Mouse (Mus musculus) kidney, adult 2 months (tissue): Measurements from ENCODE around the gene Akap6. TPM values are rescaled to one million over a fixed set of nuclear protein-coding genes. Genes with fewer than 3 reads are reported as not detected.
A peak's percentile ranks its signal among the peaks of the same experiment; 100 is the strongest.

Experiments used
- DNase-seq: peaks from one replicate; pipeline ENCODE4 v3.0.0; 2021
- H3K27ac ChIP-seq: fragments of 200-500 bp; 2 replicates; pipeline ENCODE4 v1.5.1; 2012; ENCODE audit warnings: low read depth, low read length, control low read depth, inconsistent platforms; ENCODE audit not compliant: insufficient read depth
- H3K27me3 ChIP-seq: fragments of 200-500 bp; replicated peaks from 2 replicates; pipeline ENCODE4 v1.6.1; 2012; ENCODE audit warnings: mild to moderate bottlenecking, moderate library complexity, low read length, inconsistent platforms; ENCODE audit not compliant: control insufficient read depth, insufficient read depth
- H3K36me3 ChIP-seq: fragments of 200-500 bp; 2 replicates; pipeline ENCODE4 v1.6.1; 2012; ENCODE audit warnings: mild to moderate bottlenecking, moderate library complexity, low read length, inconsistent platforms; ENCODE audit not compliant: control insufficient read depth, insufficient read depth
- H3K4me1 ChIP-seq: fragments of 200-500 bp; 2 replicates; pipeline ENCODE4 v1.6.1; 2011; ENCODE audit warnings: low read length; ENCODE audit not compliant: control insufficient read depth, insufficient read depth
- H3K4me3 ChIP-seq: fragments of 200-500 bp; 2 replicates; pipeline ENCODE4 v1.5.1; 2011; ENCODE audit warnings: mild to moderate bottlenecking, low read depth, low read length, control low read depth; ENCODE audit not compliant: insufficient read depth
- CTCF ChIP-seq: fragments of 200-500 bp; conservative IDR thresholded peaks from 2 replicates; pipeline ENCODE4 v1.5.1; 2011; ENCODE audit warnings: low read depth, mild to moderate bottlenecking, control low read depth, low read length, moderate library complexity, mixed read lengths; ENCODE audit not compliant: insufficient read depth, insufficient read length
- POLR2A ChIP-seq: fragments of 200-500 bp; IDR thresholded peaks from one replicate; pipeline ENCODE4 v1.6.1; 2011; ENCODE audit warnings: low read depth, low read length, control low read depth
- WGBS: fragments of 180-500 bp; shearing (Covaris S2); methylation state at CpG from one replicate; pipeline ENCODE4 v1.1.7; 2018; 5-methylcytosine and 5-hydroxymethylcytosine counted together
- polyA plus RNA-seq: library from polyadenylated mRNA; depleted of rRNA; stranded (reverse); fragments of >200 nt; gene quantifications from 2 replicates; pipeline ENCODE4 v1.2.3, GENCODE M21; 2012

Gene Akap6
- polyA plus RNA-seq, 1 experiment = 0.25 TPM

DNA sequence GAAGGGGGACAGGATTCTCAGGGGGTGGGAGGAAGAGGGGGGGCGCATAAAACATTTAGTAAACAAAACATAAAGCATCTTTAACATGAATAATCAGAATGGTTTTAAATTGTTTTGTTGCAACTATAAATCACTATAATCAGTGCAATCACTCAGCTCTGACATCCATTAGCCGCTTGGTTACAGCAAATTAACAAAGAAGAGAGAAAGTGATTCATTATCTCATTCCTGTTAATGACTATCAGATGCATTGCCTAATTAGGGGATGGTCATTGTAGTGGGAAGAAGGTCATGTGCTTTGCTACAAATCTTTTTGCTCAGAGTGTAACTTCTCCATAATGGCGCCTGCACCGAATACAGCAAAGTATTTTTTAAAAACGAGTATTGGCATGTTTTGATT lies 239.6 kb downstream of the Akap6 start:
- Histone ChIP-seq H3K27ac (no peak overlapping the region), H3K4me1 (no peaks in the 10 kb centered on the region), H3K4me3 (no peak overlapping the region), H3K27me3 (no peaks in the 10 kb centered on the region), H3K36me3 (no peaks in the 10 kb centered on the region)
- DNase-seq = no peak
- TF ChIP-seq POLR2A = no peak
- 66% methylated on average over 5 of the region's 5 CpGs for WGBS

DNA sequence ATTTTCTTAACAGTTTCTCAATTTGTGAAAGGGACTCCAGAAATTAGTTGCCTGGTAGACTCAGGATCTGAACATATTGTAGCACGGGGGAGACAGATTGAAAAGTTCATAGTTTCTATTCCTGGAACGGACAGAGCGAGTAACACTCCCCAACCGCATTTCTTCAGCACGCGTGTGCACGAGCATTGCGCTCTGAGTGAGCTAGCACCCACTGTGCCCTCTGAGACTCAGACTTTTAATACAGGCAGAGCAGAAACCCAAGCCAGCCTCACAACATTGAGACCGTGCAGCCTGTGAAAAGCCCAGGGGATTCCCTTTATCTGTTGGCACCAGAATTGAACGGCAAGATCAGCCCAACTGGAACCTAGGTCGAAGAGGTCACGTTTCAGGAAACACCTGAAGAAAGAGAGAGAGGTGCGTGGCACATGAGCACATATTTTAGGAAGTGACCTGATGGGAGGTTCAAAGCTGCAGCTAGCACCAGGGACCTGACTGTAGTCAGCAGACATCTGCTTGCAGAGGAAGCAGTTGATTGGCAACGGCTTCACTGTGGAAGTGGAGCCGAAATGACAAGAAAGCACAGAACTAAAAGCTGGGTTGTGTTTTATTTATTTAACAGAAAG lies 240.3 kb downstream of the Akap6 start:
- H3K4me3 ChIP-seq = no peak overlapping the region
- WGBS = 55% methylated on average over 15 of the region's 15 CpGs
- no peaks in the 10 kb centered on the region for H3K36me3 ChIP-seq
- DNase-seq = peak; percentile 9
- H3K27ac ChIP-seq = no peak overlapping the region
- TF ChIP-seq CTCF (no peak), POLR2A (no peak)
- no peaks in the 10 kb centered on the region for H3K4me1 ChIP-seq
- no peaks in the 10 kb centered on the region for H3K27me3 ChIP-seq

- DNase-seq = no peak
- H3K27ac ChIP-seq = no peak overlapping the region
- H3K4me1 ChIP-seq = no peaks in the 10 kb centered on the region
- no peak for TF ChIP-seq POLR2A
- no peak for TF ChIP-seq CTCF
- no peaks in the 10 kb centered on the region for H3K27me3 ChIP-seq
- H3K36me3 ChIP-seq = no peaks in the 10 kb centered on the region
- no peak overlapping the region for H3K4me3 ChIP-seq
- WGBS = 75% methylated on average over 4 of the region's 4 CpGs
Measured at GRCm38 (mm10) chr12:52941941-52942340, 242.8 kb downstream of the Akap6 start.

DNA sequence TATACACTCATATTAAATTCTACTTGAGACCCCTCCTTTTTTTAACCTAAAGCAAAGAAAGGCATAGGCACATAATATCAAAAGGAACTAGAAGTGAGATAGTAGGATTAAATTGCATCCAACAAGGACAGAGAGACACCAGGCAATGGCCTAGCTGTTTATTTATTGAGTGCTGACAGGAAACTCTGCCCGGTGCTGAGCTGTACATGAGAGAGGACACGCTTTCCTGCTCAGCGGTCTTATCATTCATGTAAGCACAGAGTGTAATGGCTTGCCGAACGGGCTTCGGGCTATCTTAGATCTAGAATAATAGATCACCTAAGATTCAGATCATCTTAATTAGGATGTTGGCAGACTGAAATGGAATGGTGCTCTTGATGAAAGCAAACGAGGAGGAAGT lies 245.1 kb downstream of the Akap6 start:
- Histone ChIP-seq H3K4me1 (no peaks in the 10 kb centered on the region), H3K27me3 (no peaks in the 10 kb centered on the region), H3K27ac (no peak overlapping the region), H3K36me3 (no peaks in the 10 kb centered on the region), H3K4me3 (no peak overlapping the region)
- TF ChIP-seq POLR2A (no peak), CTCF (no peak)
- 29% methylated on average over 7 of the region's 7 CpGs for WGBS
- DNase-seq = no peak

GRCm38 (mm10) chr12:52944949-52945348 lies 245.8 kb downstream of the Akap6 start:
- Histone ChIP-seq H3K36me3 (no peaks in the 10 kb centered on the region), H3K4me3 (no peak overlapping the region), H3K4me1 (no peaks in the 10 kb centered on the region), H3K27me3 (no peaks in the 10 kb centered on the region), H3K27ac (no peak overlapping the region)
- TF ChIP-seq POLR2A = no peak
- TF ChIP-seq CTCF = no peak
- 87% methylated on average over 2 of the region's 2 CpGs for WGBS
- DNase-seq = no peak

GRCm38 (mm10) chr12:52950660-52951059 lies 251.5 kb downstream of the Akap6 start:
- 70% methylated on average over 4 of the region's 4 CpGs for WGBS
- H3K36me3 ChIP-seq = no peaks in the 10 kb centered on the region
- DNase-seq = no peak

DNA sequence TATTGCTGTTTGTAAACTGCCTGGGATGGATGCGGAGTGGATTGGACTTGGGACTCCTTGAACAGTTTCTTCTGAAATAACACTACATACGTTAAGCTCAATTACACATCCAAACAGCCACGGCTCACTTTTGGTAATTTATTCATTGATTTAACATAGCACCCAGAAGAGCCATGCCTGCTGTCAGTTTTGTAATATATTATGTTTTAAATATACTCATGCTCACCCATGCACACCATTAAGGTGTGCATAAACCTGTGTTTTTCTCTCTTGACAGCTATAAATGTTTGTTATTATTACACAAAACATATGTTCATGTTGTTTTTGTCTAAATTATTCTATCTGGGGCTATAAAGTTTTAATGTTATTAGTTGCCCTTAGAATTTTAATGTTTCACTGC lies 258.4 kb downstream of the Akap6 start:
- Histone ChIP-seq H3K27me3 (no peaks in the 10 kb centered on the region), H3K27ac (no peak overlapping the region), H3K4me1 (no peaks in the 10 kb centered on the region), H3K4me3 (no peak overlapping the region), H3K36me3 (no peaks in the 10 kb centered on the region)
- WGBS = 41% methylated on average over 3 of the region's 3 CpGs
- no peak for DNase-seq
- no peak for TF ChIP-seq CTCF
- no peak for TF ChIP-seq POLR2A

More at GRCm38 (mm10) chr12:52950660-52951059, 251.5 kb downstream of the Akap6 start:
- Histone ChIP-seq H3K4me1 (no peaks in the 10 kb centered on the region), H3K27ac (no peak overlapping the region), H3K27me3 (no peaks in the 10 kb centered on the region), H3K4me3 (no peak overlapping the region)
- TF ChIP-seq POLR2A (no peak), CTCF (no peak)
